Mouse (Mus musculus): ENCODE measurements around the gene Epha6. TPM values are rescaled to one million over a fixed set of nuclear protein-coding genes. Genes with fewer than 3 reads are reported as not detected.

Gene Epha6
- total RNA-seq, 1 experiment from 2014 or later, result 0.23 TPM

- no peak for ATAC-seq (ENCODE audit: extremely low read depth, insufficient number of reproducible peaks, low FRiP score, poor library complexity, severe bottlenecking)
Observed at GRCm38 (mm10) chr16:60274109-60274508, 331.2 kb downstream of the Epha6 start.

- no peak for ATAC-seq (ENCODE audit: extremely low read depth, insufficient number of reproducible peaks, low FRiP score, poor library complexity, severe bottlenecking)
Observed at GRCm38 (mm10) chr16:60266367-60267351, 338.7 kb downstream of the Epha6 start.

- no peak for ATAC-seq (ENCODE audit: extremely low read depth, insufficient number of reproducible peaks, low FRiP score, poor library complexity, severe bottlenecking)
Observed at GRCm38 (mm10) chr16:60264719-60265508, 340.4 kb downstream of the Epha6 start.

- no peak for ATAC-seq (ENCODE audit: extremely low read depth, insufficient number of reproducible peaks, low FRiP score, poor library complexity, severe bottlenecking)
Observed at GRCm38 (mm10) chr16:60258151-60258635, 347.1 kb downstream of the Epha6 start.

GRCm38 (mm10) chr16:60257623-60258022 is 347.7 kb downstream of the Epha6 start:
- ATAC-seq (ENCODE audit: extremely low read depth, insufficient number of reproducible peaks, low FRiP score, poor library complexity, severe bottlenecking), result no peak

- ATAC-seq (ENCODE audit: extremely low read depth, insufficient number of reproducible peaks, low FRiP score, poor library complexity, severe bottlenecking), result no peak
Observed at GRCm38 (mm10) chr16:60257044-60257443, 348.3 kb downstream of the Epha6 start.

- ATAC-seq (ENCODE audit: extremely low read depth, insufficient number of reproducible peaks, low FRiP score, poor library complexity, severe bottlenecking), result no peak
Observed at GRCm38 (mm10) chr16:60239356-60240190, 365.8 kb downstream of the Epha6 start.

- no peak for ATAC-seq (ENCODE audit: extremely low read depth, insufficient number of reproducible peaks, low FRiP score, poor library complexity, severe bottlenecking)
Observed at GRCm38 (mm10) chr16:60233985-60234766, 371.2 kb downstream of the Epha6 start.

- no peak for ATAC-seq (ENCODE audit: extremely low read depth, insufficient number of reproducible peaks, low FRiP score, poor library complexity, severe bottlenecking)
Observed at GRCm38 (mm10) chr16:60232982-60233381, 372.3 kb downstream of the Epha6 start.

- ATAC-seq (ENCODE audit: extremely low read depth, insufficient number of reproducible peaks, low FRiP score, poor library complexity, severe bottlenecking), result no peak
Observed at GRCm38 (mm10) chr16:60209151-60209550, 396.2 kb downstream of the Epha6 start.

GRCm38 (mm10) chr16:60175580-60175979 is 429.8 kb downstream of the Epha6 start:
- no peak for ATAC-seq (ENCODE audit: extremely low read depth, insufficient number of reproducible peaks, low FRiP score, poor library complexity, severe bottlenecking)

- no peak for ATAC-seq (ENCODE audit: extremely low read depth, insufficient number of reproducible peaks, low FRiP score, poor library complexity, severe bottlenecking)
Observed at GRCm38 (mm10) chr16:60152439-60152838, 452.9 kb downstream of the Epha6 start.

- ATAC-seq (ENCODE audit: extremely low read depth, insufficient number of reproducible peaks, low FRiP score, poor library complexity, severe bottlenecking), result no peak
Observed at GRCm38 (mm10) chr16:60144370-60144769, 461.0 kb downstream of the Epha6 start.

- no peak for ATAC-seq (ENCODE audit: extremely low read depth, insufficient number of reproducible peaks, low FRiP score, poor library complexity, severe bottlenecking)
Observed at GRCm38 (mm10) chr16:60121435-60121834, 483.9 kb downstream of the Epha6 start.

- no peak for ATAC-seq (ENCODE audit: extremely low read depth, insufficient number of reproducible peaks, low FRiP score, poor library complexity, severe bottlenecking)
Observed at GRCm38 (mm10) chr16:60102210-60102609, 503.1 kb downstream of the Epha6 start.

- ATAC-seq (ENCODE audit: extremely low read depth, insufficient number of reproducible peaks, low FRiP score, poor library complexity, severe bottlenecking), result no peak
Observed at GRCm38 (mm10) chr16:60095333-60095732, 510.0 kb downstream of the Epha6 start.

GRCm38 (mm10) chr16:60086976-60087375 is 518.4 kb downstream of the Epha6 start:
- ATAC-seq (ENCODE audit: extremely low read depth, insufficient number of reproducible peaks, low FRiP score, poor library complexity, severe bottlenecking), result no peak

GRCm38 (mm10) chr16:60070457-60071112 is 534.7 kb downstream of the Epha6 start:
- ATAC-seq (ENCODE audit: extremely low read depth, insufficient number of reproducible peaks, low FRiP score, poor library complexity, severe bottlenecking), result no peak
